Mouse (Mus musculus) ES-E14 (cell line): ENCODE measurements around the gene Slc23a3.

Source experiments
- CHD2 ChIP-seq: IDR thresholded peaks from 2 replicates; pipeline ENCODE4 v1.6.1; 2014; ENCODE audit warnings: mild to moderate bottlenecking, low read depth, low read length, inconsistent platforms
- ZNF384 ChIP-seq: IDR thresholded peaks from 2 replicates; pipeline ENCODE4 v1.6.1; 2012; ENCODE audit warnings: low read depth, low read length, inconsistent platforms

GRCm38 (mm10) chr1:75155837-75156236, 22.1 kb upstream of the Slc23a3 start:
- TF ChIP-seq ZNF384 = no peak
- no peak for TF ChIP-seq CHD2
